Mouse (Mus musculus): ENCODE data around the gene Esrrb. TPM values are rescaled to one million over a fixed set of nuclear protein-coding genes. Genes with fewer than 3 reads are reported as not detected.

Esrrb gene
- polyA plus RNA-seq, 1 experiment from 2014 or later: 3.7 TPM

DNA sequence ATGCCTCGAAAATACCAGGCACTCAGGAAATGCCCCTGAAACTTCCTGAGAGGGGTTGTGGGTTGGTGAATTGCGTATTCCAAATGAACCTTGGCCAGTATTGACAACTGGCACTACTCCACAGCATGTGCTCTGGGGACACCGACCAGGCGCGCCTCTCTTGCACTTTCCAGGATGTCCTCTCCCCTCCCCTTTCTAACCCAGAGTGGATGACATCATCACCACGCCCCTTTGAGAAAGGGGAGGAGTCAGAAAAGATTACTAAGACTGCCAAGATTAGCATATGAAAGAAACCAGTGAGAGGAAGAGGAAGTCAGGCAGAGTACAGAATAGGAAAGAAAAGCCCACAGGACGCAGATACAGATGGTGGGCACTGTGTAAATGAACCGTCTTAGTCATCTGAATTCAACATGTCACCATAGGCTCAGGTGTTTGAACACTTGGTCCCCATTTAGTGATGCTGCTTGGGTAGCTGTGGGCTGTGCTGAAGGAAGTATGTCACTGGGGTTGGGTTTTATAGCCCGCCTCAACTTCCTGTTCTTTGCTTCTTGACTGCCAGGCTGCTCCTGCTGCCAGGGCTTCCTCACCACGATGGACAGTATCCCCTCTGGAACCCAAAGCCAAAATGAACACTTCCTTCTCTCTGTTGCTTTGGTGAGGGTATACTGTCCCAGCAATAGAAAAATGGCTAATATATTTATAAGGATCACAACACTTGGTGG is 196.0 kb downstream of the Esrrb start:
- H3K36me3 ChIP-seq (ENCODE audit: control insufficient read depth, insufficient read depth, low read length): no peaks in the 10 kb centered on the region
- no peaks in the 10 kb centered on the region for H3K4me1 ChIP-seq (ENCODE audit: control insufficient read depth, insufficient read depth, low read length)
- H3K9me3 ChIP-seq (ENCODE audit: control insufficient read depth, low read length): no peaks in the 10 kb centered on the region
- no peak for ATAC-seq (ENCODE audit: low read depth)
- H3K4me3 ChIP-seq (ENCODE audit: low read depth, low read length): no peak overlapping the region
- H3K4me2 ChIP-seq (ENCODE audit: low read depth, low read length): no peak overlapping the region
- H3K27me3 ChIP-seq (ENCODE audit: control insufficient read depth, insufficient read depth, low read length): no peaks in the 10 kb centered on the region
- H3K9ac ChIP-seq (replicated peaks; ENCODE audit: low read depth, low read length): no peak overlapping the region
- 56% methylated on average over 10 of the region's 10 CpGs for WGBS
- H3K27ac ChIP-seq (ENCODE audit: low read depth, low read length): no peak overlapping the region

DNA sequence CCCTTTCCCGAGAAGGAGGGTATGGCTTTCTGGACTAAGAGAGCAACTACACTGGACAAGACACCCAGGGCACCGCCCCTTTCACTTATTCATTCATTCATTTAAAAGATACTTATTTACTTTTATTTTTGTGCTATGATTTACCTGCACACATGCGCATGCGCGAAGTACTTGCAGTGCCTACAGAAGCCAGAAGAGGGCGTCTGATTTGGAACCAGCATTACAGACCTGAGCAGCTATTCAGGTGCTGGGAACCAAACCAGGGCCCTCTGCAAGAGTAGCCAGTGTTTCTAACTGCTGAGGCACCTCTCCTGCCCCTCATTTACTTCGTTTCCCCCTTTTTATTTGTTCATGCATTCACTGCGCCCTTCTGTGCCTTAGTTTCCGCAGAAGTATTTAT is 198.0 kb downstream of the Esrrb start:
- Histone ChIP-seq H3K4me3 (ENCODE audit: low read depth, low read length) (no peak overlapping the region), H3K27ac (ENCODE audit: low read depth, low read length) (no peak overlapping the region), H3K9ac (replicated peaks; ENCODE audit: low read depth, low read length) (no peak overlapping the region), H3K27me3 (ENCODE audit: control insufficient read depth, insufficient read depth, low read length) (no peaks in the 10 kb centered on the region), H3K36me3 (ENCODE audit: control insufficient read depth, insufficient read depth, low read length) (no peaks in the 10 kb centered on the region), H3K9me3 (ENCODE audit: control insufficient read depth, low read length) (no peaks in the 10 kb centered on the region), H3K4me1 (ENCODE audit: control insufficient read depth, insufficient read depth, low read length) (no peaks in the 10 kb centered on the region), H3K4me2 (ENCODE audit: low read depth, low read length) (no peak overlapping the region)
- WGBS: 94% methylated on average over 9 of the region's 9 CpGs
- no peak for ATAC-seq (ENCODE audit: low read depth)

DNA sequence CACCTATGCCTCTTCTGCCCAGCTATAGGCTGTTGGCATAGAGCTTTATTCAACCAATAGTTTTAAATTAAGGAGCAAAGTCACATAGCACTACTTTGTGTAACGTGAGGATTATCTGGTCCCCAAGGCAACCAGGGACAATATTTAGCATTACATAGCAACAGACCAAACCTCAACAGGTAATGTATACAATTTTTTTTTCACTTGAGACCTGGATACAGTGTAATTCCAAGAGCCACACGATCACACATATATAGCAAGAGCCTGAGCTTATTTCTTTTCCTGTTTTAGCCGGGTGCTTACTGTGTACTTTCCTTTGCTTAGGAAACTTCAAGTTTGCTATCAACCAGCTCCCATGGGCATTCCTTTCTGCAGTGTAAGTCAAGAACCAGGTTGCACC is 201.8 kb downstream of the Esrrb start:
- no peak overlapping the region for H3K9ac ChIP-seq (replicated peaks; ENCODE audit: low read depth, low read length)
- no peaks in the 10 kb centered on the region for H3K9me3 ChIP-seq (ENCODE audit: control insufficient read depth, low read length)
- H3K36me3 ChIP-seq (ENCODE audit: control insufficient read depth, insufficient read depth, low read length): no peaks in the 10 kb centered on the region
- no peak overlapping the region for H3K27ac ChIP-seq (ENCODE audit: low read depth, low read length)
- no peak overlapping the region for H3K4me2 ChIP-seq (ENCODE audit: low read depth, low read length)
- no peak overlapping the region for H3K4me3 ChIP-seq (ENCODE audit: low read depth, low read length)
- H3K27me3 ChIP-seq (ENCODE audit: control insufficient read depth, insufficient read depth, low read length): no peaks in the 10 kb centered on the region
- 74% methylated on average over 3 of the region's 3 CpGs for WGBS
- ATAC-seq (ENCODE audit: low read depth): no peak
- no peaks in the 10 kb centered on the region for H3K4me1 ChIP-seq (ENCODE audit: control insufficient read depth, insufficient read depth, low read length)

DNA sequence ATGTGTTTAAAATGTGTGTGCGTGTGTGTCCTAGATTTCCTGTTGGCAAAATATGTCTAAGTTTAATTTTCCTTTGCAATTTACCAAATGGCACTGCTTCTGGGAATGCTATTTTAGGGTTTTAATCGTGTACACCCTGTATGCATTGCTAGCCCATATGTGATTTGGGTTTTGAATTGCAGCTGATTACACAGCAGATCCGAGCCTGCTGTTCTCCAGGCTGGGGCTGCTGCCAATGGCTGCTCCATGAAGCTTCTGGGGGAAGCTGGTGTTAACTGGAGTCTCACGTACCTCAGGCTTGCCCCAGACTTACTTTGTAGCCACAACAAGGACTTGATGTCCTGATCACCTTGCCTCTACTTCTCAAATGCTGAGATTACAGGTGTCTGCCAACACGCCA is 205.1 kb downstream of the Esrrb start:
- Histone ChIP-seq H3K4me2 (ENCODE audit: low read depth, low read length) (no peak overlapping the region), H3K4me3 (ENCODE audit: low read depth, low read length) (no peak overlapping the region), H3K27ac (ENCODE audit: low read depth, low read length) (no peak overlapping the region), H3K36me3 (ENCODE audit: control insufficient read depth, insufficient read depth, low read length) (no peaks in the 10 kb centered on the region), H3K9ac (replicated peaks; ENCODE audit: low read depth, low read length) (no peak overlapping the region), H3K4me1 (ENCODE audit: control insufficient read depth, insufficient read depth, low read length) (no peaks in the 10 kb centered on the region), H3K27me3 (ENCODE audit: control insufficient read depth, insufficient read depth, low read length) (no peaks in the 10 kb centered on the region), H3K9me3 (ENCODE audit: control insufficient read depth, low read length) (no peaks in the 10 kb centered on the region)
- 75% methylated on average over 5 of the region's 5 CpGs for WGBS
- no peak for ATAC-seq (ENCODE audit: low read depth)

Other genes with a start within 250 kb of the Esrrb start
- gene Gpatch2l, start 119.3 kb upstream of the Esrrb start, polyA plus RNA-seq (2014; fragmentation: Nextera tagmentation; extraction: Ambion mirVana): 25.9 and 29.1 TPM in 2 replicates

All from neural tube, embryonic 14.5 days (tissue).